Mouse (Mus musculus): ENCODE data around the gene Npas3. TPM values are rescaled to one million over a fixed set of nuclear protein-coding genes. Genes with fewer than 3 reads are reported as not detected.
"Not testable (repeated sequence)": the region's sequence is repeated elsewhere in the genome, so short reads cannot be mapped to it uniquely, and the experiment has no call there.

The Npas3 gene
- total and polyA plus RNA-seq, 2 experiments from 2014 or later: 16.6 to 28.3 TPM

DNA sequence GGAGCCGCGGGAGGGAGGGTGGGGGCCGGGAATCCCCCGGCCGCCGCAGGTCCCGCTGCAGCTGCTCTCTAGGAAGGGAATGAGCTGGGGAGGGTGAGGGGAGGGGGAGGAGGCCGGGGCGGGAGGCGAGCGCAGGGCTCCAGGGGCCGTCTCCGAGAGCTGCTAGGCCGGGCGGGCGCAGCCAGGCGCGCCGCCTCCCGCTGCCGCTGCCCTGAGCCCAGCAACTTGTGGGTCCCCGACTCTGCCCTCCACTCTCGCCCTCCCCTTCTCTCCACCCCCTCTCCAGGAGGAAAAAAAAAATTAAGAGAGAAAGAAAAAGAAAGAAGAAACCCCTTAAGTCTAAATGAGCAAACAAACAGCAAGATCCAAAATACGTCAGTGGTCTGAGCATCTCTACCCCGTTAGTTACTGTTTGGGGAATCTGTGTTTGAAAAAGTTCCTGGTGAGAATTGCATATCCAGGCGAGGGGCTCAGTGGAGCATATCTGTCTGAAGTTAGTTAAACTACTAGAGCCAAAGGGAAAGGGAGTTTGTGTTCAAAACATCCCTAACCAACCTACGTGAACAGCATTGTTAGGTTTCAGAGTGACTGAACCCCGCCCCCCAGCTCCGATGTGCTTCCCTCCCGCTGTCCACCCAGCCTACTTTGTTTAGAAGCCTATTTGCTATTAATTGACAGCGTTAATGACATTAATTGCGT lies 5.1 kb downstream of the Npas3 start:
- no peaks in the 10 kb centered on the region for H3K9me3 ChIP-seq (ENCODE audit: low read length)
- H3K9ac ChIP-seq: peak overlapping the region; percentile 78
- no peaks in the 10 kb centered on the region for H3K4me1 ChIP-seq (ENCODE audit: insufficient read depth)
- H3K4me3 ChIP-seq (ENCODE audit: low read depth, low read length): peak overlapping the region; percentile 84
- H3K27ac ChIP-seq (ENCODE audit: low read depth, low read length): peak overlapping the region; percentile 86
- no peaks in the 10 kb centered on the region for H3K27me3 ChIP-seq (ENCODE audit: insufficient read depth, low read length)
- TF ChIP-seq CTCF (IDR thresholded peaks at IDR 0.05; ENCODE audit: low read depth): no peak
- H3K4me2 ChIP-seq (ENCODE audit: low read depth): peak overlapping the region; percentile 87
- H3K36me3 ChIP-seq (ENCODE audit: insufficient read depth): no peaks in the 10 kb centered on the region
- DNase-seq (peak; percentile 57), ATAC-seq (peak; percentile 53)
- WGBS: under 1% methylated on average over 26 of the region's 32 CpGs

DNA sequence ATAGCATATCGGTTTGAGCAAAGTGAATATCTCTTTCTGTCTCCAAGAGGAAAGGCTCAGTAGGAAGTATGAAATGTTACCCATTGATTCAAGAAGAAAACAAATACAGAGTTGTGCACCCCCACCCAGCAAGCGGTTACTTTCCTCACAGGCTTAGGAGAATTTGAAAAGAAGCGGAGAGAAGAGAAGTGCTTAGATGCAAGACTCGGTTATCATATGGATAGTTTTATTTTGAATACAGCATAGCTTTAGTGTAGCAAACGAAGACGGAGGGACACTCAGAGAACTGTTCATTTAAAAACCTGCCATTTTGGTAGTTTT lies 5.6 kb downstream of the Npas3 start:
- H3K27ac ChIP-seq (ENCODE audit: low read depth, low read length): no peak overlapping the region; the same call in 1 of the 2 replicates
- H3K36me3 ChIP-seq (ENCODE audit: insufficient read depth): no peaks in the 10 kb centered on the region
- no peak for TF ChIP-seq CTCF (IDR thresholded peaks at IDR 0.05; ENCODE audit: low read depth)
- WGBS: 6% methylated on average over 6 of the region's 6 CpGs
- H3K9me3 ChIP-seq (ENCODE audit: low read length): no peaks in the 10 kb centered on the region
- no peaks in the 10 kb centered on the region for H3K4me1 ChIP-seq (ENCODE audit: insufficient read depth)
- H3K27me3 ChIP-seq (ENCODE audit: insufficient read depth, low read length): no peaks in the 10 kb centered on the region
- DNase-seq (no peak), ATAC-seq (no peak)
- H3K4me2 ChIP-seq (ENCODE audit: low read depth): peak overlapping the region; percentile 87
- peak overlapping the region; percentile 78; the same call in 1 of the 2 replicates for H3K9ac ChIP-seq
- peak overlapping the region; percentile 84 for H3K4me3 ChIP-seq (ENCODE audit: low read depth, low read length)

DNA sequence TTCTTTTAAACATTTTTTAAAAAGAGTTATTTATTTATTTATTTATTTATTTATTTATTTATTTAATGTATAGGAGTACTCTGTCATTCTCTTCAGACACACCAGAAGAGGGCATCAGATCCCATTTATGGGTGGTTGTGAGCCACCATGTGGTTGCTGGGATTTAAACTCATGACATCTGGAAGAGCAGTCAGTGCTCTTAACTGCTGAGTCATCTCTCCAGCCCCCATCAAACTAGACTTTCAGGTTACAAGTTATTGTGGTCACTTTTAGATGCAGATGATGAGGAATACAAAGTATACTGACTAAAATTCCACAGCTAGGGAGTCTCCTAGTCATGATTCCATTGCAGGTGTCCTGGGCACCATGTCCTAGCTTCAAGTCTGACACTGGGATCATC lies 26.0 kb downstream of the Npas3 start:
- not testable (repeated sequence) for H3K9ac ChIP-seq; H3K36me3 ChIP-seq (ENCODE audit: insufficient read depth); H3K4me2 ChIP-seq (ENCODE audit: low read depth); H3K27me3 ChIP-seq (ENCODE audit: insufficient read depth, low read length); H3K4me3 ChIP-seq (ENCODE audit: low read depth, low read length); H3K9me3 ChIP-seq (ENCODE audit: low read length); H3K4me1 ChIP-seq (ENCODE audit: insufficient read depth); H3K27ac ChIP-seq (ENCODE audit: low read depth, low read length); DNase-seq; ATAC-seq

DNA sequence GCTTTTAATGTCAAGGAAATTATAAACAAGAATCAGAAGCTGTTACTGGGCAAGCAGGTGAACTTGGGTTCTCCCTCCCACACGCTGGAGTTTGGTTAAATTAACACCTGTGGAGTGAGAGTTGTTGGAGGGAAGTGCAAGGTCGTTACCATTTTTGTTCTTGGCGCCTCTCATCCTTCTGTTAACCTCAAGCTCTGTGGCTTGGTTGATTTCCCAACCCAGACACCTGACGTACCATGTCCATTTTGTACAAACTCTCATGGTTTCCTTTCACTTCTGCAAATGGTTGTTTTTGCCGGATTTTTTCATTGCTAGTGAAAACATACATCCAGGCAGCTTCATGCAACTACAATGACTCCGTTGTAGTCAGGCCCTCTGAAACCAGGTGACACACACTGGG lies 28.9 kb downstream of the Npas3 start:
- Histone ChIP-seq H3K4me2 (ENCODE audit: low read depth) (no peak overlapping the region), H3K27me3 (ENCODE audit: insufficient read depth, low read length) (no peaks in the 10 kb centered on the region), H3K36me3 (ENCODE audit: insufficient read depth) (no peaks in the 10 kb centered on the region), H3K9me3 (ENCODE audit: low read length) (no peaks in the 10 kb centered on the region), H3K9ac (no peak overlapping the region), H3K4me3 (ENCODE audit: low read depth, low read length) (no peak overlapping the region), H3K4me1 (ENCODE audit: insufficient read depth) (no peaks in the 10 kb centered on the region), H3K27ac (ENCODE audit: low read depth, low read length) (no peak overlapping the region)
- DNase-seq (no peak), ATAC-seq (no peak)
- WGBS: 80% methylated on average over 6 of the region's 6 CpGs
- TF ChIP-seq CTCF (IDR thresholded peaks at IDR 0.05; ENCODE audit: low read depth): no peak

DNA sequence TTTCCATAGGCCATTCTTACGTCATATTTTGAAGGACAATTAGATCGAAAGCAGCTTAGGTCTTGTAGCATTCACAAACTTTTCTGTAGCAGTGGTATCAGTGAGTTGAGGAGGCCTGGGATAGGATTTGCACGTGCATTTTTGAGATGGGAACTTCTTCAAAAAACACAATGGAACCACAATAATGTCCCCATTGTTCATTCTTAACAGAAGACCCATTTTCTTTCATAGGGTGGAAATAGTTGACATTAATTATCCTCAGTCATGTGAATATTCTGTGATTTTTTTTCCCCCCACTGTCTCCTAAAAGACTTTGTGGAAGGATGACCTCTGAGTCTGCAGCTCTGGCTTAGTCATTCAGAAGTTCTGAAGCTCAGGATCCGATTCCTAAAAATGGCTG lies 41.9 kb downstream of the Npas3 start:
- Histone ChIP-seq H3K27me3 (ENCODE audit: insufficient read depth, low read length) (no peaks in the 10 kb centered on the region), H3K4me1 (ENCODE audit: insufficient read depth) (0 out of 2 replicates have a peak, but pooled peaks cover 3% of the 10 kb centered on the region), H3K9me3 (ENCODE audit: low read length) (no peaks in the 10 kb centered on the region), H3K27ac (ENCODE audit: low read depth, low read length) (no peak overlapping the region), H3K9ac (no peak overlapping the region), H3K36me3 (ENCODE audit: insufficient read depth) (no peaks in the 10 kb centered on the region), H3K4me3 (ENCODE audit: low read depth, low read length) (no peak overlapping the region), H3K4me2 (ENCODE audit: low read depth) (no peak overlapping the region)
- DNase-seq (no peak), ATAC-seq (no peak)
- 73% methylated on average over 4 of the region's 4 CpGs for WGBS
- no peak for TF ChIP-seq CTCF (IDR thresholded peaks at IDR 0.05; ENCODE audit: low read depth)

DNA sequence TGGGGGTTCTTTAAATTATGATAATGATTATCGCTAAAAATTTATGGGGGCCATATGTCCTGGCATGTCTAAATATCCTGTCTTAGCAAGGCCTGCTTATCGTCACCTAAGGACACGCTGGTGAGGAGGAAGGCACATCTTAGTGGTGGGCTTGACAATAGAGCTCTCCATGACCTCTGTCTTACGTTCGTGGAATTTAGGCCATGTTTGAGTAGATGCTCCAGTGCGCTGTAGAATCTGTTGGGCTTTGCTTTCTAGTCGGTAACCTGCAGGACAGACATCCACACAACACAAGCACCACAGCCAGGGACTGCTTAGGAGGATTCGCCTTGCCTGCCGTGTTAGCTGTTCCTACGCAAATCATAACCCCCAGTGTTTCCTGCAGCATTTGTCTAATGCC lies 42.4 kb downstream of the Npas3 start:
- 84% methylated on average over 10 of the region's 10 CpGs for WGBS
- Histone ChIP-seq H3K4me1 (ENCODE audit: insufficient read depth) (0 out of 2 replicates have a peak, but pooled peaks cover 3% of the 10 kb centered on the region), H3K36me3 (ENCODE audit: insufficient read depth) (no peaks in the 10 kb centered on the region), H3K4me3 (ENCODE audit: low read depth, low read length) (no peak overlapping the region), H3K9ac (no peak overlapping the region), H3K4me2 (ENCODE audit: low read depth) (no peak overlapping the region), H3K27me3 (ENCODE audit: insufficient read depth, low read length) (no peaks in the 10 kb centered on the region), H3K27ac (ENCODE audit: low read depth, low read length) (no peak overlapping the region), H3K9me3 (ENCODE audit: low read length) (no peaks in the 10 kb centered on the region)
- TF ChIP-seq CTCF (IDR thresholded peaks at IDR 0.05; ENCODE audit: low read depth): no peak
- ATAC-seq (no peak), DNase-seq (no peak)

DNA sequence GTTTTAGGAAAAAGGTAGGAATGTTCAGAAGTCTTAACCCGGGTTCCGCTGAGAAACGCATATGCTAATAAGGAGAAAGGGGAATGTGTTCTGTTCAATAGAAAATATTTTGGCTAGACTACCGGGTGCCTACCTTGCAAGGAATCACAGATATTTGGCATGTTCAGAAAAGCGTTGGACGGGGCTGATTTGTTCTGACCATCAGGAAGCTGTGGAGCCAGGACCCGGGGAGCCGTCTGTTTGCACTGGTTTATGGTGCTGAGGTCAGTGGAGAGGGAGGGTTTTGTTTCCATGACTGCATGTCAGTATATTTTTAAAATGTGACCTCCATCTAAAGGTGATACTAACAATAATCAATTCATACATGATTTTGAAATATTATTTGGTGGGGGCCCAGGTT lies 43.5 kb downstream of the Npas3 start:
- peak overlapping the region; percentile 48; the same call in 1 of the 2 replicates for H3K27ac ChIP-seq (ENCODE audit: low read depth, low read length)
- H3K36me3 ChIP-seq (ENCODE audit: insufficient read depth): no peaks in the 10 kb centered on the region
- 17% methylated on average over 8 of the region's 8 CpGs for WGBS
- 0 out of 2 replicates have a peak, but pooled peaks cover 3% of the 10 kb centered on the region for H3K4me1 ChIP-seq (ENCODE audit: insufficient read depth)
- H3K4me3 ChIP-seq (ENCODE audit: low read depth, low read length): no peak overlapping the region
- peak overlapping the region; percentile 23; the same call in 1 of the 2 replicates for H3K4me2 ChIP-seq (ENCODE audit: low read depth)
- H3K27me3 ChIP-seq (ENCODE audit: insufficient read depth, low read length): no peaks in the 10 kb centered on the region
- no peak for DNase-seq
- no peaks in the 10 kb centered on the region for H3K9me3 ChIP-seq (ENCODE audit: low read length)
- no peak overlapping the region for H3K9ac ChIP-seq
- no peak for TF ChIP-seq CTCF (IDR thresholded peaks at IDR 0.05; ENCODE audit: low read depth)
- ATAC-seq: peak; percentile 54; the same call in 1 of the 2 replicates

Measured in forebrain, postnatal 0 days (tissue).